Mouse (Mus musculus) midbrain, postnatal 0 days (tissue): ENCODE measurements at regions not wholly inside any gene's neighbourhood (a gene's known extent, or its start where the extent isn't known, plus 50 kb on each side); places are given as distances from the start of the nearest gene placed in this dataset.

Experiments
- ATAC-seq: fragments of 200-750 bp; cut with Nextera tagmentation; 2 replicates; pipeline ENCODE4 v1.8.0; 2017; ENCODE audit warnings: moderate number of reproducible peaks, mild to moderate bottlenecking, moderate TSS enrichment, moderate library complexity; ENCODE audit not compliant: low FRiP score
- DNase-seq: peaks from one replicate; pipeline ENCODE4 v3.0.0-alpha.2; 2015; ENCODE audit warnings: low spot score
- H3K27ac ChIP-seq: fragments of 300-500 bp; sonication (generic); 2 replicates; pipeline ENCODE4 v1.5.1; 2014; ENCODE audit warnings: low read depth, mild to moderate bottlenecking, low read length, mixed read lengths
- H3K27me3 ChIP-seq: fragments of 300-500 bp; sonication (generic); 2 replicates; pipeline ENCODE4 v1.6.1; 2014; ENCODE audit warnings: low read length, control low read depth, mixed read lengths; ENCODE audit not compliant: insufficient read depth
- H3K36me3 ChIP-seq: fragments of 300-500 bp; sonication (generic); 2 replicates; pipeline ENCODE4 v1.6.1; 2014; ENCODE audit warnings: low read length, control low read depth, mixed read lengths; ENCODE audit not compliant: insufficient read depth
- H3K4me1 ChIP-seq: fragments of 300-500 bp; sonication (generic); 2 replicates; pipeline ENCODE4 v1.6.1; 2014; ENCODE audit warnings: mild to moderate bottlenecking, control low read depth, antibody characterized with exemption, low read length, mixed read lengths; ENCODE audit not compliant: insufficient read depth
- H3K4me2 ChIP-seq: fragments of 300-500 bp; sonication (generic); 2 replicates; pipeline ENCODE4 v1.6.1; 2014; ENCODE audit warnings: low read depth, mild to moderate bottlenecking, low read length, mixed read lengths; ENCODE audit not compliant: poor library complexity, severe bottlenecking
- H3K4me3 ChIP-seq: fragments of 300-500 bp; sonication (generic); 2 replicates; pipeline ENCODE4 v1.5.1; 2014; ENCODE audit warnings: low read depth, mild to moderate bottlenecking, low read length, moderate library complexity
- H3K9ac ChIP-seq: fragments of 300-500 bp; sonication (generic); replicated peaks from 2 replicates; pipeline ENCODE4 v1.6.1; 2014; ENCODE audit warnings: mild to moderate bottlenecking, low read length, moderate library complexity, mixed read lengths; ENCODE audit not compliant: poor library complexity, severe bottlenecking
- H3K9me3 ChIP-seq: fragments of 300-500 bp; sonication (generic); 2 replicates; pipeline ENCODE4 v1.6.1; 2016; ENCODE audit warnings: low read length, control low read depth
- CTCF ChIP-seq: IDR thresholded peaks from 2 replicates; pipeline ENCODE4 v1.5.1; 2016; ENCODE audit warnings: antibody characterized with exemption, mild to moderate bottlenecking
- WGBS: fragments of 180-500 bp; shearing (Covaris S2); extraction: QIAGEN DNeasy Blood & Tissue Kit; methylation state at CpG from one replicate; pipeline ENCODE4 v1.1.7; 2014; 5-methylcytosine and 5-hydroxymethylcytosine counted together

DNA sequence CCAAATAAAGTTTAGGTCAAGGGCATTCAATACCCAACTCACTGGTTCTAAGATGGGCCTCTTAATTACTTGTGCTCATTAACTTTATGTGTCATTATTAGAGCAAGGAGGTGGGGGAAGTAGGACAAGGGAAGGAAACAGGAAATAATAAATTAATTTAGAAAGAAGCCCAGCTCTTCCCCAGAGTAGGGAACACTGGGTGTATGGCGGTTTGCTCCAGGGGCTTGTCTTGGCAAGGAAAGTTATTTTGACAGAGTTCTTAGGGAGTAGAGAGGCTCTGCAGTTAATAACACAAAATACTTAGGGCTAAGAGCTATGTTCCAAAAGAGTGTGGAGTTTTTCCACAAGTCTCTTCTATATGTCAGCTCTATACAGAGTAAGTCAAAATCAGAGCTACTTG, 135.0 kb upstream of the Lef1 start:
- no peak overlapping the region for H3K4me3 ChIP-seq
- no peak overlapping the region for H3K27ac ChIP-seq
- no peaks in the 10 kb centered on the region for H3K9me3 ChIP-seq
- H3K4me2 ChIP-seq = no peak overlapping the region
- TF ChIP-seq CTCF = no peak
- no peaks in the 10 kb centered on the region for H3K4me1 ChIP-seq
- WGBS = 69% methylated on average over 1 of the region's 1 CpGs
- ATAC-seq (no peak), DNase-seq (no peak)
- H3K9ac ChIP-seq = no peak overlapping the region
- no peaks in the 10 kb centered on the region for H3K36me3 ChIP-seq
- no peaks in the 10 kb centered on the region for H3K27me3 ChIP-seq

DNA sequence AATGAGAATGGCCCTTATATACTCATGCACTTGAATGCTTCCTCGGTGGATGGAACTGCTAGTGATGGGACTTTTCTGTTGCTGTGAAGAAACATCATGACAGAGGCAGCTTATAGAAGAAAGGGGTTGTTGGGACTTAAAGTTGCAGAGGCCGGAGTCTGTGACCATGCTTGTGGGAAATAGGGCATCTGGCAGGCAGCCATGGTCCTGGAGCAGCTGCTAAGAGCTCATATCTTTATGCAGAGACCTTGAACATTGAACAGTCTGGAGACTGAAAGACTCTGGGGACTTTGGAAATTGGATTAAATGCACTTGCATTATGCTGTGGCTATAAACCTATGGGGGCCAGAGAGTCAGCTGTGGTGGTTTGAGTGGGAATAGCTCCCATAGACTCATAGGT, 138.1 kb upstream of the Lef1 start:
- 43% methylated on average over 2 of the region's 2 CpGs for WGBS
- no peak overlapping the region for H3K27ac ChIP-seq
- ATAC-seq (no peak), DNase-seq (no peak)
- no peak for TF ChIP-seq CTCF
- H3K4me2 ChIP-seq = no peak overlapping the region
- no peak overlapping the region for H3K4me3 ChIP-seq
- H3K36me3 ChIP-seq = no peaks in the 10 kb centered on the region
- no peak overlapping the region for H3K9ac ChIP-seq
- no peaks in the 10 kb centered on the region for H3K27me3 ChIP-seq
- no peaks in the 10 kb centered on the region for H3K9me3 ChIP-seq
- H3K4me1 ChIP-seq = no peaks in the 10 kb centered on the region

DNA sequence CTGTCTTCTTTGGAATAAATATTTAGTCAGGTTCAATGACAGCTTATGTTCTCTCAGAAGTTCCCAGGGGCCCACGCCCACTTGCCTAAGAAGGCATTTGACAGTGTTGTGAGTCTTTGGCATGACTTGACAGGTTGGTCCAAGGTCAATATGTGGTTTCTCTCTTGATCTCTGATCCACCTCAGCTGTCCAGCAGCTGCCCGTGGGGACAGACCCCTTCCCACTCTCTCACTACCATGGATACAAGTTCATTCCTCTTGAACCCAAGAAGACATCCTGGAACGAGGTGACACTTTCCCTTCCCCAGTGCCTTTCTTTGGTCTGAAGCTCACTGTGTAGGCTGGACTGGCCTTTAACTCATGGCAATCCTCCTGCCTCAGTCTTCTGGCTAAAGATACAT, 145.0 kb upstream of the Lef1 start:
- no peak overlapping the region for H3K4me3 ChIP-seq
- no peak overlapping the region for H3K4me2 ChIP-seq
- H3K36me3 ChIP-seq = no peaks in the 10 kb centered on the region
- TF ChIP-seq CTCF = no peak
- ATAC-seq = no peak
- H3K9me3 ChIP-seq = no peaks in the 10 kb centered on the region
- no peak for DNase-seq
- 93% methylated on average over 3 of the region's 3 CpGs for WGBS
- no peak overlapping the region for H3K9ac ChIP-seq
- no peak overlapping the region for H3K27ac ChIP-seq
- H3K27me3 ChIP-seq = no peaks in the 10 kb centered on the region
- H3K4me1 ChIP-seq = peaks cover 10% of the 10 kb centered on the region

DNA sequence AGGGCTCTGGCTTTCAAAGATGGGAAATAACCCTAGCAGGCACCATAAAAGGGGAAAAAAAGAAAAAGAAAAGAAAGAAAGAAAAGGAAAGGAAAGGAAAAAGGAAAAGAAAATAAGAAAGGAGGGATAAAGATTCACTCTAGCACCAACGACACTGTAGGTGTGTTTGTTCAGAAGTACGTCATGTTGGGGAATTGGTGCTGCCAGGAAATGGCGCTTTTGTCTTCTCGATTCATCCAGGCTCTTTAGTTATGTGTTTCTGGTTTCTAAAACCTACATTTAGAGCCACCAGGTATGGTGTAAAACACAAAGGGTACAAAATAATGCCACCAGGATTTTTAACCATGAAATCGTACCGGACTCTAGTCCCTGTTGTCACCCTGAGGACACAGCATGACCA, 146.2 kb upstream of the Lef1 start:
- H3K9ac ChIP-seq = no peak overlapping the region
- peak overlapping the region; percentile 36 for H3K4me2 ChIP-seq
- no peaks in the 10 kb centered on the region for H3K27me3 ChIP-seq
- peak overlapping the region; percentile 60; the same call in 1 of the 2 replicates for H3K27ac ChIP-seq
- H3K4me1 ChIP-seq = peaks cover 10% of the 10 kb centered on the region
- H3K36me3 ChIP-seq = no peaks in the 10 kb centered on the region
- no peak overlapping the region for H3K4me3 ChIP-seq
- DNase-seq (no peak), ATAC-seq (no peak)
- no peaks in the 10 kb centered on the region for H3K9me3 ChIP-seq
- TF ChIP-seq CTCF = no peak
- WGBS = 45% methylated on average over 6 of the region's 6 CpGs

DNA sequence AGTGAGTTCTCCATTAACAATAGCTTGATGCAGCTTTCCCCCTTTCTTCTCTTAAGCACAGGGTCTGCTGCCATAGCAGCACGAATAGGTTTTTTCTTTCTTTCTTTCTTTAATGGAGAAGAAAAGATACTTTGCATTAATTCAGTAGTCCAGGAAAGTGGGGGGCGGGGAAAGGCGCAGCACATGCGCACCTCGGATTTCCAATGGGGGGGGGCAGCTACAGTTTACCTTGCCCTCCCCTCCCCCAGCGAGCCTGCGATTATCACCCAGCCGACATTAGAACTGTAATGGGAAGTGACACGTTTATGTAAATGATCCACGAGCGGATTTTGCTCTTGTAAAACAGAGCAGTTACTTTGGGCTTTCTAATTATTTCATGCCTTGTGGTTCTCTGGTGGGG, 146.6 kb upstream of the Lef1 start:
- ATAC-seq (peak; percentile 76), DNase-seq (peak; percentile 52)
- H3K9me3 ChIP-seq = no peaks in the 10 kb centered on the region
- H3K27me3 ChIP-seq = no peaks in the 10 kb centered on the region
- H3K36me3 ChIP-seq = no peaks in the 10 kb centered on the region
- H3K4me1 ChIP-seq = peaks cover 10% of the 10 kb centered on the region
- TF ChIP-seq CTCF = no peak
- H3K9ac ChIP-seq = no peak overlapping the region
- peak overlapping the region; percentile 36 for H3K4me2 ChIP-seq
- 2% methylated on average over 11 of the region's 11 CpGs for WGBS
- peak overlapping the region; percentile 75; the same call in 1 of the 2 replicates for H3K27ac ChIP-seq
- 0 out of 2 replicates have a peak overlapping the region, but pooled peaks have one; percentile 18 for H3K4me3 ChIP-seq

DNA sequence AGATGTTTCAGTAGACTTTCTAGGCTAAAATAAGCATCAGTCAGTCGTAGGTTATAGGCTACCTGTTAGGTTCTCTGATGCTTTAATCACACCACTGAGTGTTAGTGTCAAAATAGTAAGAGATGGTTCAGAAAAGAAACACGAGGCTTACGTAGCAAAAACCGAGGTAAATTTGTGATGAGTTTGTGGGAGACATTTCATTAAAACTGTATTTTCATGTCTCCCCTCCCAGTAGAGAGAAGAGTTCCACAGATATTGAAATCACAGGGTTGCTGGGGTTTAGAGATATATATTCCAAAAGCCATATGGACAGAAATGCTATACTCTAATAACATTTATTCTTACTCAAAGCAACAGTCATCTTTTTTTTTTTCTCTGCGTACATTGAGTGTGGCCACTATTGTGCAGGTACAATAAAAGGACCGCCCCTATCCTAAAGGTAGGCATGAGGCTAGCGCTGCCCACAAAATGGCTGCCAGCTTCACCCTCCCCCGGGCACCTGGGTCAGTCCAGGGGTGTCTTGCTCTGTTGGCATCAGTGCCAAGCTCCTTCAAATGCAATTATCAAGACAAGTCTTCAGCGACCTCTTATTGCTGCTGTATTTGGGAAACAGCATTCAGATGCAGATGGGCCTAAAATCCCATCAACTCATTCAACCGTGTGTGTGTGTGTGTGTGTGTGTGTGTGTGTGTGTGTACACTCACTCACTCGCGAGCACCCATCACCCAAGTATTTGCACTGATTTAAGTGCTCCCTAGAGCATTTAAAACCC, 147.4 kb upstream of the Lef1 start:
- no peaks in the 10 kb centered on the region for H3K36me3 ChIP-seq
- peak overlapping the region; percentile 36 for H3K4me2 ChIP-seq
- peaks cover 10% of the 10 kb centered on the region for H3K4me1 ChIP-seq
- no peak overlapping the region for H3K9ac ChIP-seq
- H3K9me3 ChIP-seq = no peaks in the 10 kb centered on the region
- H3K27me3 ChIP-seq = no peaks in the 10 kb centered on the region
- H3K4me3 ChIP-seq = no peak overlapping the region
- DNase-seq (peak; percentile 62), ATAC-seq (peak; percentile 66)
- WGBS = 16% methylated on average over 12 of the region's 12 CpGs
- peak overlapping the region; percentile 75 for H3K27ac ChIP-seq
- no peak for TF ChIP-seq CTCF
